Mouse (Mus musculus) lung, adult 2 months (tissue): ENCODE measurements around the gene Ccr9. TPM values are rescaled to one million over a fixed set of nuclear protein-coding genes. Genes with fewer than 3 reads are reported as not detected.
"Not testable (repeated sequence)": the region's sequence is repeated elsewhere in the genome, so short reads cannot be mapped to it uniquely, and the experiment has no call there.

Experiments
- DNase-seq: peaks from one replicate; pipeline ENCODE4 v3.0.0; 2022
- H3K4me1 ChIP-seq: fragments of 200-500 bp; 2 replicates; pipeline ENCODE4 v1.6.1; 2011; ENCODE audit warnings: low read length; ENCODE audit not compliant: control insufficient read depth, insufficient read depth
- H3K4me3 ChIP-seq: fragments of 200-500 bp; replicated peaks from 2 replicates; pipeline ENCODE3; 2011; ENCODE audit warnings: low read depth, mild to moderate bottlenecking, control low read depth, low read length; ENCODE audit errors: extremely low read depth
- CTCF ChIP-seq: fragments of 200-500 bp; IDR thresholded peaks from 2 replicates; pipeline ENCODE4 v1.5.1; 2011; ENCODE audit warnings: mild to moderate bottlenecking, low read length, control low read depth; ENCODE audit not compliant: insufficient read depth
- POLR2A ChIP-seq: fragments of 200-500 bp; IDR thresholded peaks from 2 replicates; pipeline ENCODE4 v1.6.1; 2011; ENCODE audit warnings: low read depth, mild to moderate bottlenecking, control low read depth, low read length, borderline replicate concordance; ENCODE audit errors: extremely low read depth
- WGBS: fragments of 180-500 bp; shearing (Covaris S2); methylation state at CpG from one replicate; pipeline ENCODE4 v1.1.7; 2018; 5-methylcytosine and 5-hydroxymethylcytosine counted together
- polyA plus RNA-seq: library from polyadenylated mRNA; depleted of rRNA; stranded (reverse); fragments of >200 nt; gene quantifications from 2 replicates; pipeline ENCODE4 v1.2.3, GENCODE M21; 2012

The Ccr9 gene
- polyA plus RNA-seq, 1 experiment, result 0.84 TPM

DNA sequence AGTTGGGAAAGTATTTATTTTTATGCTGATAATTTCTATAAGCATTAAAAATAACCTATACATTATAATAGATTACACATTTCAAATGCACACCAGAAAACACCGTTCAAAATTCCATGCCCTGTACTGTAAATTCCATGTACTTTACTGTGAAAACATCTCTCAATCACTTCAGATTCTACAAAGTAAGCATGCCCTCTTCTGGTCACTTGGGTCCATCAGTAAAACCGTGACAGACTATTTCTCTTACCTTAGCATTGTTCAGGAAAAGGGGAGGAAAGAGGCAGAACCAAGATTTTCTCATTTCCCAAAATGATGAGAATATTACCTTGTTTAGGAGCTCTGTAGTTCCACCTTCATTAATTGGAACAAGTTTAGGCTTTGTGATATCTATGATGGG is 31.0 kb downstream of the Ccr9 start:
- Histone ChIP-seq H3K4me3 (no peak overlapping the region), H3K4me1 (no peaks in the 10 kb centered on the region)
- no peak for DNase-seq
- WGBS, result 44% methylated on average over 2 of the region's 2 CpGs
- no peak for TF ChIP-seq POLR2A

DNA sequence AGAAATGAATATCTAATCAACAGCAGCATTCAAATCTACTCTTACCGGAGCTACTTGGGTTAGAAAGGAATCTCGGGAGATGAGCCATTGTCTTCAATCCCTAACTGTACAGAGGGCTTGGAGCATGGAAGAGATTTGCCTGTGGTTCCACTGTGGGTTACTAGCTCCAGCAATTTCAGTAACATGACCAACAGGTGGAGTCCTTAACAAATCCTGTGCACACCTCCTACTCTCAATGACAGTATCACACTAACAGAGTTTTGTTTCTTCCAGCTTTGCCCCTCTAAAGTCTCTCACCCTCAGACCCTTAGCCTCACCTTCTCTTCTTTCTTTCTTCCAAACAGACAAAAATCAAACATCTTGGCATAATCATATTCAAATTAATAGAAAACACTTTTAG is 34.9 kb downstream of the Ccr9 start:
- no peak for TF ChIP-seq CTCF
- TF ChIP-seq POLR2A, result no peak
- 83% methylated on average over 2 of the region's 2 CpGs for WGBS
- DNase-seq, result no peak

DNA sequence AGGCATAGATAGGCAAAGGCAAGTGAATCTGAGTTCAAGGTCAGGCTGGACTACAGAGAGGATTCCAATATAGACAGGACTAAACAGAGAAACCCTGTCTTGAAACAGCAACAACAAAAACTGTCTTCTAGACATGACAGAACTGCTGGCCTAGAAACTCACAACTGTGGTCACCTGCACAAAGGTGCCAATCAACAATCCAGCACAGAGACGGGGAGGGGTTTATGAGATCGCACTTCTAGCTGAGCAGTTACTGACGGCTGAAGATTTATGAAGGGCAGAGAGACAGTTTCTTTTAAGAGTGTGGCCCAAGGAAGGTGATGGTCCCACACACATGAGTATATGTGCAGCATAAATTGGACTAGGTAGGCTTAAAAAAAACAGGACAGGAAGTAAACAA is 38.1 kb downstream of the Ccr9 start:
- no peak for DNase-seq
- no peak for TF ChIP-seq CTCF
- TF ChIP-seq POLR2A, result no peak
- Histone ChIP-seq H3K4me3 (no peak overlapping the region), H3K4me1 (peaks cover 4% of the 10 kb centered on the region)
- WGBS, result 39% methylated on average over 3 of the region's 3 CpGs

More for the DNA sequence above, 34.9 kb downstream of the Ccr9 start:
- Histone ChIP-seq H3K4me3 (no peak overlapping the region), H3K4me1 (peaks cover 4% of the 10 kb centered on the region)

DNA sequence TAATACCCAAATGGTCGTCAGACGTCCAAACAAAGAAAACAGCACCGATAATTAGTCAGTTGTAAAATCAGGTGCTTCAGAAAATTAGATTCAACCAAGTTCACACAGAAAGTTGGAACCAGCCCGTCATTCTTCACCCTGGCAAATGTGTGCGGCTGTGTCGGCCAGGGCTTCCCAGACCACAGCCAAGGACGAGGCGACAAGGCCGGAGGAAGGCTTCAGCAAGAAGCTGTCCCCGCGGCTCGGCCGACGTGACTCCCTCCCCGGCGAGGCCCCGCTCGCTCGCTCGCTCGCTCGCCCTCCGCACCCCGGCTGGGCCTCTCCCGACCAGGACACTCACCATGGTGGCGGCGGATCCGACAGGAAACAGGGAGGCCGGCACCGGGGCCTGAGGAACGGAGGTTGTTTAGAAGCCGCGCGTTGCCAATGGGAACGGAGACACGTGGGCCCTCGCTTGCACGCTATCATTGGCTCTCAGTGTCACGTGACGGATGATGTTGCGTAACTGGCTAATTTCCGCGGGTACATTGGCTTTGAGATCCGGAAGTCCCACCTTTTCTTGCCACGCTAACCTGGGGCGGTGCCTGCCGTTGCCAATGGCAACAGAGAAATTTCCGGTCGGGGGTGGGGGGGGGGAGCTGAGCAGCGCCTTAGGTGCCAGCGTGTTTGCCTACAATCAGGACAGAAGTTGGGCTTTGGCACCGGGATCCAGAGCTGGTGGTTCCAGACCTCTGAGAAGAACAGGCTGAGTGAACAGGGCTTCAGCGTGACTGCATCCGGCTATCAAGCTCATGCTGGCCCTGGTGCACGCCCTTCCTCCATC is 39.2 kb downstream of the Ccr9 start, which contains the start of gene Lztfl1:
Gene Lztfl1 (minus strand): TSS at position 512 of the 823 bp plus-strand sequence.
- no peak for TF ChIP-seq CTCF
- TF ChIP-seq POLR2A, result 0 out of 2 replicates have a peak, but pooled peaks have one; percentile 26
- 1% methylated on average over 55 of the region's 55 CpGs for WGBS
- Histone ChIP-seq H3K4me1 (peaks cover 4% of the 10 kb centered on the region), H3K4me3 (peak within 1 kb of the TSS; percentile 83)
- DNase-seq, result peak; percentile 91

DNA sequence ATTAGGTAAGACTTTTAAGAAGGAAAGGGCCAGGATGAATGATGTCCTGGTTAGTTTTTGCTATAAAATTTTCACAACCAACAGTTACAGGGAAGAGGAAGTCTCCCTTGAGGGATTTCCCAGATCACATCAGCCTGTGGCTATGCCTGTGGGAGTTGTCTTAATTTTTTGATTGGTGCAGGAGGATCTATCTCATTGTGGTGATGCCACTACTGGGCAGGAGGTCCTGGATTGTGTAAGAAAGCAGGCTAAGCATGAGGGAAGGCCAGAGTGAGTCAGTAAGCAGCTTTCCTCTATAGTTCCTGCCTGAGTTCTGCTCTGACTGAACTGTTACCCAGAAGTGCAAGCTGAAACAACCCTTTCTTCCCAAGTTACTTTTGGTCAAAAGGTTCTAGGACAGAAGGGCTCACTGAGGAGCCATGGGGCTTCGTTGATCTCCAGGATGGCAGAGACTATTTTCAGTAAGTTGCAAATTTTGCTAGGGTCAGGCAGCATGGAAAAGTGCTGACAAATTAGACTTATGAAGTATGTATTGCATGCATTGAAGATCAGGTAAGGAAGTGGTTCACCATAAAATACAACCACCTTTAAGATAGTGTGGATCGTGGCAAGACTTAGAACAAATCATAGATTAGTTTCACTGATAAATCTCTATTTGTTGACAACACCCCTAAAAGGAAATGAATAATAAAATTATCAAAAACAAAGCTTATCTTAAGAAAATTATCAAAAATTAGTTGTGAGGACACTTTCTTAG is 44.7 kb downstream of the Ccr9 start:
- Histone ChIP-seq H3K4me1 (no peaks in the 10 kb centered on the region), H3K4me3 (no peak overlapping the region)
- 61% methylated on average over 2 of the region's 2 CpGs for WGBS
- no peak for TF ChIP-seq CTCF
- TF ChIP-seq POLR2A, result no peak
- no peak for DNase-seq

- no peak for TF ChIP-seq POLR2A
- no peak for TF ChIP-seq CTCF
- no peak for DNase-seq
- 61% methylated on average over 3 of the region's 3 CpGs for WGBS
- Histone ChIP-seq H3K4me1 (no peaks in the 10 kb centered on the region), H3K4me3 (no peak overlapping the region)
Measured at GRCm38 (mm10) chr9:123731271-123731670, 53.0 kb downstream of the Ccr9 start.

- WGBS, result 53% methylated on average over 3 of the region's 3 CpGs
- no peak for TF ChIP-seq CTCF
- no peak for TF ChIP-seq POLR2A
- Histone ChIP-seq H3K4me1 (no peaks in the 10 kb centered on the region), H3K4me3 (no peak overlapping the region)
- no peak for DNase-seq
Measured at GRCm38 (mm10) chr9:123734133-123734532, 55.9 kb downstream of the Ccr9 start.

- Histone ChIP-seq H3K4me1 (no peaks in the 10 kb centered on the region), H3K4me3 (no peak overlapping the region)
- 73% methylated on average over 4 of the region's 4 CpGs for WGBS
- no peak for DNase-seq
- TF ChIP-seq POLR2A, result no peak
- no peak for TF ChIP-seq CTCF
Measured at GRCm38 (mm10) chr9:123740799-123741198, 62.6 kb downstream of the Ccr9 start.

- not testable (repeated sequence) for DNase-seq, H3K4me1 ChIP-seq, H3K4me3 ChIP-seq
- 91% methylated on average over 8 of the region's 8 CpGs for WGBS
Measured at GRCm38 (mm10) chr9:123749687-123750086, 71.4 kb downstream of the Ccr9 start.

GRCm38 (mm10) chr9:123754333-123754732 is 76.1 kb downstream of the Ccr9 start:
- Histone ChIP-seq H3K4me1 (no peaks in the 10 kb centered on the region), H3K4me3 (no peak overlapping the region)
- TF ChIP-seq POLR2A (no peak), CTCF (no peak)
- DNase-seq, result no peak
- 71% methylated on average over 4 of the region's 4 CpGs for WGBS
